Mouse (Mus musculus): ENCODE results near the gene Myd88. TPM values are rescaled to one million over a fixed set of nuclear protein-coding genes. Genes with fewer than 3 reads are reported as not detected.

Myd88 gene
- total and polyA plus RNA-seq, 3 experiments: 14.3 to 53.6 (median 22.7) TPM

DNA sequence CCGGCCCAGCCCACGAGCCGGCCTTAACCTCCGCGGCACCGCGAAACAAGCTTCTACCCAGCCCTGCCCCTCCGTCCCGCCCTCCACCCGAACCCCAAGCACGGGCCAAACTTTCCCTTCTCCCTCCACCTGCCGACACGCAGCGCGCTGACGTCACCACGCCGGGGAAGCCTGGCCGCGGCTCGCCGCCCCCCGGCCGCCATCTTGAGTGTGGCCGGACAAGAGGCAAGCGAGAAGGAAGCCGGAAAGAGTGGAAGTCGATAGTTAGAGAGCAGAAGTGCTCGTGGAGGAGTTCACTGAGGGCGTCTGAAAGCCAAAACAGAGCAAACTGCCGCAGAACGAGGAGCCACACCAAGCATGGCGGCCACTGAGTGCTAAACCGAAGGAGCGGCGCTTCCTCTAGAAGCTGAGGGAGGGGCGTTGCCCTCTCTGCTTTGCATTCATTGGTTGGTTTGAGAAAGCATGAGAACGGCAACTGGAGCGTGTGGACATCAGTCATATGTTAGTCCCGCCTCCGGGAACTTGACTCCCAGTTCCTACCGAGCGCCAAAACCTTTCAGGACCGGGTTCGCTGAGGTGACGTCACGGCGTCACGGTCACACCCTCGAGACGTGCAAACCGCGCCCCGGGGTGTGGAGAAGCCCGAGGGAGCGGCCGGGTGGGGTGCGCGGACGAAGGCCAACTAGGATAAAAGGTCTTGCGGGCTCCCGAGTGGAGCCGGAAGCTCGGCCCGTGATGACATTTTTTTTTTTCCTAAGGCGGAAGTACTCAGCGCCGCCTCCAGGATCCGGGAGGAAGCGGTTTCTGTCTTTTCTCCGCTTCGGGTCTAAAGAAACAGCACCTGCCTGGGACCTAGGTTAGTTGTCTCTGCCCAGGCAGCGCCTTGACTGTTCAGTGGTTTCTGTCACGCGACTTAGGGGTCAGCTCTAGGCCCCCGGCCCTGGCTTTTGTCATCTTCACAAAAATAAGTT, 18.6 kb downstream of the Myd88 start, which contains the start of gene Oxsr1:
Gene Oxsr1 (minus strand): TSS at position 139 of the 971 bp plus-strand sequence.
- peaks cover 9% of the 10 kb centered on the region; the same call in 1 of the 2 replicates for H3K79me2 ChIP-seq (replicated peaks; ENCODE audit: control insufficient read depth, extremely low read depth, insufficient read depth, poor library complexity, severe bottlenecking)
- H3K9me3 ChIP-seq (replicated peaks; ENCODE audit: low read length): no peaks in the 10 kb centered on the region
- no peaks in the 10 kb centered on the region for H3K27me3 ChIP-seq (replicated peaks)
- in situ Hi-C loops (cut with MboI; ENCODE audit: low pct_ligation_motif_present, low pct_unique_long_range_greater_than_20kb, low sequenced_read_pairs) (no loop called here), dilution Hi-C loops (cut with MboI; ENCODE audit: extremely low pct_ligation_motif_present, extremely low pct_unique_long_range_greater_than_20kb, low sequenced_read_pairs) (no loop called here)
- peaks cover 2 to 23% of the 10 kb centered on the region in 2 experiments; a peak in 2 of 4 replicates for H3K4me1 ChIP-seq (ENCODE audit: control insufficient read depth in 1 of 2, insufficient read depth in 2 of 2)
- peaks cover 2 to 12% of the 10 kb centered on the region in 2 experiments for H3K36me3 ChIP-seq (replicated peaks in 1 of 2; ENCODE audit: control insufficient read depth in 1 of 2, insufficient read depth in 1 of 2, low read length in 1 of 2)
- peak within 1 kb of the TSS; percentile 88 for H3K4me2 ChIP-seq (ENCODE audit: insufficient read depth, low read depth, poor library complexity, severe bottlenecking)
- DNase-seq (ENCODE audit: extremely low read depth): peak; percentile 99
- peak within 1 kb of the TSS; percentile 83 for H3K27ac ChIP-seq (ENCODE audit: insufficient read depth, low read depth)
- peak within 1 kb of the TSS; percentile 52 to 84 (median 75) for H3K4me3 ChIP-seq (replicated peaks in 1 of 3; ENCODE audit: low read depth in 2 of 3, low read length in 2 of 3, poor library complexity in 1 of 3)
- H3K9ac ChIP-seq (ENCODE audit: insufficient read depth, low read depth): peak within 1 kb of the TSS; percentile 84
- TF ChIP-seq MYC (IDR thresholded peaks at IDR 0.05; ENCODE audit: low read depth, low read length): peak; percentile 57; the same call in 1 of the 2 replicates
- no peak for TF ChIP-seq ZC3H11A (IDR thresholded peaks at IDR 0.05; ENCODE audit: low read depth, low read length)
- peak; percentile 54 for TF ChIP-seq MXI1 (IDR thresholded peaks at IDR 0.05; ENCODE audit: low read depth, low read length)
- TF ChIP-seq TCF12 (IDR thresholded peaks at IDR 0.05; ENCODE audit: low read depth, low read length): peak; percentile 68
- peak; percentile 86 for TF ChIP-seq NRF1 (IDR thresholded peaks at IDR 0.05; ENCODE audit: low read depth, low read length)
- peak; percentile 99 for TF ChIP-seq ZNF384 (IDR thresholded peaks at IDR 0.05; ENCODE audit: low read depth, low read length)
- TF ChIP-seq CHD1 (IDR thresholded peaks at IDR 0.05; ENCODE audit: low read depth, low read length): peak; percentile 88
- TF ChIP-seq ZKSCAN1 (IDR thresholded peaks at IDR 0.05; ENCODE audit: borderline replicate concordance, low read depth, low read length): no peak
- TF ChIP-seq MEF2A (IDR thresholded peaks at IDR 0.05; ENCODE audit: borderline replicate concordance, low read depth, low read length): peak; percentile 63
- TF ChIP-seq TBP (conservative IDR thresholded peaks at IDR 0.05; ENCODE audit: low read depth, low read length): peak; percentile 81; the same call in 1 of the 2 replicates
- peak; percentile 77 for TF ChIP-seq IRF4 (IDR thresholded peaks at IDR 0.05; ENCODE audit: low read depth, low read length)
- TF ChIP-seq SMC3 (IDR thresholded peaks at IDR 0.05; ENCODE audit: low read depth, low read length): 0 out of 2 replicates have a peak, but pooled peaks have one; percentile 11
- TF ChIP-seq SIN3A (IDR thresholded peaks at IDR 0.05; ENCODE audit: low read length): peak; percentile 81
- TF ChIP-seq POLR2AphosphoS2 (IDR thresholded peaks at IDR 0.05; ENCODE audit: low read depth, low read length): no peak
- peak; percentile 87 for TF ChIP-seq NELFE (IDR thresholded peaks at IDR 0.05; ENCODE audit: low read depth, low read length)
- no peak; the same call in 1 of the 2 replicates for TF ChIP-seq KAT2A (IDR thresholded peaks at IDR 0.05; ENCODE audit: insufficient replicate concordance, low read length)
- peak; percentile 89 for TF ChIP-seq RCOR1 (conservative IDR thresholded peaks at IDR 0.05; ENCODE audit: low read depth, low read length)
- peak; percentile 50; the same call in 1 of the 2 replicates for TF ChIP-seq ZMIZ1 (IDR thresholded peaks at IDR 0.05; ENCODE audit: low read depth, low read length)
- TF ChIP-seq GABPA (IDR thresholded peaks at IDR 0.05; ENCODE audit: insufficient replicate concordance, low read depth, low read length): no peak; the same call in 1 of the 2 replicates
- TF ChIP-seq USF2 (conservative IDR thresholded peaks at IDR 0.05; ENCODE audit: low read depth, low read length): no peak
- peak; percentile 94 for TF ChIP-seq BHLHE40 (IDR thresholded peaks at IDR 0.05; ENCODE audit: low read depth, low read length)
- peak; percentile 76 for TF ChIP-seq ETS1 (conservative IDR thresholded peaks at IDR 0.05; ENCODE audit: low read depth, low read length)
- peak; percentile 80 for TF ChIP-seq ELF1 (IDR thresholded peaks at IDR 0.05; ENCODE audit: low read depth, low read length)
- no peak for TF ChIP-seq USF1 (IDR thresholded peaks at IDR 0.05; ENCODE audit: low read depth, low read length)
- peak; percentile 57 for TF ChIP-seq EP300 (IDR thresholded peaks at IDR 0.05; ENCODE audit: low read length)
- TF ChIP-seq CTCF (conservative IDR thresholded peaks at IDR 0.05 in 1 of 2, IDR thresholded peaks at IDR 0.05 in 1 of 2; ENCODE audit: low read depth in 2 of 2, low read length in 2 of 2): peak in 1 of 2 experiments; percentile 65; a peak in 2 of 4 replicates
- peak; percentile 82 for TF ChIP-seq POLR2A (IDR thresholded peaks at IDR 0.05; ENCODE audit: low read depth, low read length)
- no peak for TF ChIP-seq MAFK (IDR thresholded peaks at IDR 0.05; ENCODE audit: insufficient replicate concordance, low read length)
- peak; percentile 10; the same call in 1 of the 2 replicates for TF ChIP-seq JUN (IDR thresholded peaks at IDR 0.05; ENCODE audit: insufficient read depth, low read depth, low read length)
- no peak for TF ChIP-seq RAD21 (IDR thresholded peaks at IDR 0.05; ENCODE audit: low read depth, low read length)
- no peak for TF ChIP-seq PAX5 (IDR thresholded peaks at IDR 0.05; ENCODE audit: low read length)
- peak; percentile 13; the same call in 1 of the 2 replicates for TF ChIP-seq JUND (conservative IDR thresholded peaks at IDR 0.05; ENCODE audit: low read depth, low read length)
- peak; percentile 90 for TF ChIP-seq HCFC1 (IDR thresholded peaks at IDR 0.05; ENCODE audit: low read depth, low read length)
- no peak for TF ChIP-seq MAZ (IDR thresholded peaks at IDR 0.05; ENCODE audit: low read depth, low read length)
- 0 out of 2 replicates have a peak, but pooled peaks have one; percentile 20 for TF ChIP-seq E2F4 (IDR thresholded peaks at IDR 0.05; ENCODE audit: insufficient replicate concordance, low read depth, low read length)
- peak; percentile 93 for TF ChIP-seq CHD2 (IDR thresholded peaks at IDR 0.05; ENCODE audit: low read length)
- TF ChIP-seq MAX (IDR thresholded peaks at IDR 0.05; ENCODE audit: low read length): peak; percentile 71

Data from CH12.LX (cell line).